Mouse (Mus musculus) retina, adult 2 months (tissue): ENCODE results near the gene Nppa.

Experiments
- DNase-seq: peaks from one replicate; pipeline ENCODE4 v3.0.0-alpha.2; 2012; ENCODE audit warnings: low read depth, low spot score

The Nppa gene

DNA sequence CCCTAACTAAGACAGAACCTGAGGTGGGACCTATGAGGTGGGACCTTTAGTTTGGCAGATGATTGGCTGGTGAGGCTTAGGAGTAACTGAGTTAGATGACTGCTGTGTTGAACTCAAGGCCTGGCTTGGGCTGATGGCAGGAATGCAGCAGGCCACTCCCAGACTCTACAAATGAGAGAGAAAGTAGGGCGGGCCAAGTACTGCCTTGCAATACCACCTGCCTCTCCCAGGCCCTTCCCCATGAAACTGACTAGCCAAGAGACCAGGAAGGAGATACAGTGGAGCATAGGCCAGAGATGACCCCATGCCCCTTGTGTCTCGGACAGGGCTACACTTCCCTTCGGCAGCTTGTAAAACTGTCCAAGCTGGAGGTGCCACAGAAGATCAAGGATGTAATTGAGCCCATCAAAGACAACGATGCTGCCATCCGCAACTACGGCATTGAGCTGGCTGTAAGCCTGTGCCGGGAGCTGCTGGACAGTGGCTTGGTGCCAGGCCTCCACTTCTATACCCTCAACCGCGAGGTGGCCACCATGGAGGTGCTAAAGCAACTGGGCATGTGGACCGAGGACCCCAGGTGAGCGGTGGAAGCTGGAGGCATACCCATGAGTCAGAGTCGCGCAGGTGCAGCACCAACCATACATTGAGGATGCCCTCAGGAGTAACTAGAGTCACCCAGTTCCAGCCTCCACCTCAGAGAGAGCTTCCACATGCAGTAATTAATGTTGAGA lies 50.7 kb downstream of the Nppa start:
- no peak for DNase-seq
